Mouse (Mus musculus) myocyte (in vitro differentiated cells): ENCODE results near the gene Fn1. TPM values are rescaled to one million over a fixed set of nuclear protein-coding genes. Genes with fewer than 3 reads are reported as not detected.
A peak's percentile ranks its signal among the peaks of the same experiment; 100 is the strongest.

ENCODE experiments used
- H3K27me3 ChIP-seq: one replicate; pipeline ENCODE4 v1.6.1; 2011; ENCODE audit not compliant: control insufficient read depth, insufficient read depth, insufficient read length
- H3K36me3 ChIP-seq: one replicate; pipeline ENCODE4 v1.6.1; 2011; ENCODE audit not compliant: control insufficient read depth, insufficient read depth
- H3K4me2 ChIP-seq: one replicate; pipeline ENCODE4 v1.6.1; 2011; ENCODE audit warnings: low read depth, control low read depth
- H3K4me3 ChIP-seq: one replicate; pipeline ENCODE4 v1.5.1; 2011; ENCODE audit warnings: mild to moderate bottlenecking, control low read depth, moderate library complexity
- H3K79me2 ChIP-seq: one replicate; pipeline ENCODE4 v1.6.1; 2011; ENCODE audit not compliant: control insufficient read depth, insufficient read depth
- H3ac ChIP-seq: one replicate; pipeline ENCODE4 v1.6.1; 2011; ENCODE audit not compliant: control insufficient read depth, insufficient read length
- CEBPB ChIP-seq: IDR thresholded peaks from 2 replicates; pipeline ENCODE4 v1.6.1; 2011; ENCODE audit warnings: mild to moderate bottlenecking, moderate library complexity; ENCODE audit not compliant: poor library complexity, insufficient read depth, severe bottlenecking
- E2F4 ChIP-seq: IDR thresholded peaks from one replicate; pipeline ENCODE4 v1.6.1; 2011; ENCODE audit warnings: mild to moderate bottlenecking, control low read depth, moderate library complexity; ENCODE audit not compliant: insufficient read depth
- MAX ChIP-seq: IDR thresholded peaks from one replicate; pipeline ENCODE4 v1.6.1; 2011; ENCODE audit warnings: low read depth, mild to moderate bottlenecking, control low read depth
- MYOD1 ChIP-seq, 3 experiments: IDR thresholded peaks; one replicate each; pipeline ENCODE4 v1.6.1; 2011; ENCODE audit warnings: control low read depth in 2 of 3, low read depth in 2 of 3, mild to moderate bottlenecking in 2 of 3, moderate library complexity in 1 of 3; ENCODE audit not compliant: insufficient read length in 2 of 3, control insufficient read depth in 1 of 3
- MYOG ChIP-seq, 3 experiments: IDR thresholded peaks; one replicate each; pipeline ENCODE4 v1.6.1; 2011; ENCODE audit warnings: control low read depth in 2 of 3, low read depth in 2 of 3, mild to moderate bottlenecking in 2 of 3; ENCODE audit not compliant: insufficient read length in 2 of 3, control insufficient read depth in 1 of 3, insufficient read depth in 1 of 3
- POLR2A ChIP-seq: IDR thresholded peaks from one replicate; pipeline ENCODE4 v1.6.1; 2011; ENCODE audit warnings: low read depth, mild to moderate bottlenecking, control low read depth, moderate library complexity; ENCODE audit not compliant: insufficient read length
- POLR2AphosphoS2 ChIP-seq: IDR thresholded peaks from one replicate; pipeline ENCODE4 v1.6.1; 2011; ENCODE audit warnings: low read depth, control low read depth; ENCODE audit not compliant: insufficient read length
- REST ChIP-seq: IDR thresholded peaks from one replicate; pipeline ENCODE4 v1.6.1; 2011; ENCODE audit warnings: mild to moderate bottlenecking, control low read depth, moderate library complexity; ENCODE audit not compliant: insufficient read depth, insufficient read length
- SRF ChIP-seq: IDR thresholded peaks from one replicate; pipeline ENCODE4 v1.6.1; 2011; ENCODE audit warnings: low read depth; ENCODE audit not compliant: control insufficient read depth, insufficient read length
- TCF12 ChIP-seq: IDR thresholded peaks from one replicate; pipeline ENCODE4 v1.6.1; 2011; ENCODE audit warnings: mild to moderate bottlenecking, control low read depth; ENCODE audit not compliant: poor library complexity, insufficient read depth, severe bottlenecking
- TCF3 ChIP-seq: IDR thresholded peaks from one replicate; pipeline ENCODE4 v1.6.1; 2011; ENCODE audit warnings: low read depth, control low read depth; ENCODE audit not compliant: insufficient read length
- USF1 ChIP-seq: IDR thresholded peaks from one replicate; pipeline ENCODE4 v1.6.1; 2011; ENCODE audit warnings: low read depth, mild to moderate bottlenecking, control low read depth, moderate library complexity
- polyA plus RNA-seq: library from polyadenylated mRNA; unstranded; fragments of >200 nt; fragmentation: generic; extraction: Trizol; gene quantifications from one replicate; pipeline ENCODE4 v1.2.1, GENCODE M21; 2012; ENCODE audit warnings: missing spikeins

The Fn1 gene
- polyA plus RNA-seq, 1 experiment = 1,265 TPM

- no peak overlapping the region for H3K4me3 ChIP-seq
- no peaks in the 10 kb centered on the region for H3K27me3 ChIP-seq
- no peak overlapping the region for H3K4me2 ChIP-seq
- H3K79me2 ChIP-seq = peaks cover 27% of the 10 kb centered on the region
- H3K36me3 ChIP-seq = peaks cover 94% of the 10 kb centered on the region
- TF ChIP-seq POLR2AphosphoS2 = peak; percentile 94
- no peak for TF ChIP-seq TCF12
- peak; percentile 77 for TF ChIP-seq POLR2A
- no peak overlapping the region for H3ac ChIP-seq
Observed at GRCm38 (mm10) chr1:71636665-71637064, 16.3 kb downstream of the Fn1 start.

GRCm38 (mm10) chr1:71636116-71636515, 16.9 kb downstream of the Fn1 start:
- Histone ChIP-seq H3K79me2 (peaks cover 27% of the 10 kb centered on the region), H3K4me3 (no peak overlapping the region), H3ac (no peak overlapping the region), H3K36me3 (peaks cover 94% of the 10 kb centered on the region), H3K4me2 (no peak overlapping the region), H3K27me3 (no peaks in the 10 kb centered on the region)
- TF ChIP-seq MYOD1 (IDR thresholded peaks at IDR 0.05; ENCODE audit: control insufficient read depth in 1 of 3, insufficient read length in 2 of 3, low read depth in 2 of 3) = no peak
- no peak for TF ChIP-seq E2F4
- no peak for TF ChIP-seq SRF
- TF ChIP-seq MAX = no peak
- no peak for TF ChIP-seq POLR2AphosphoS2
- no peak for TF ChIP-seq CEBPB
- TF ChIP-seq POLR2A = no peak
- TF ChIP-seq TCF3 = no peak

- no peak overlapping the region for H3ac ChIP-seq
- no peak overlapping the region for H3K4me2 ChIP-seq
- no peak overlapping the region for H3K4me3 ChIP-seq
- peaks cover 24% of the 10 kb centered on the region for H3K79me2 ChIP-seq
- no peaks in the 10 kb centered on the region for H3K27me3 ChIP-seq
- peaks cover 94% of the 10 kb centered on the region for H3K36me3 ChIP-seq
- TF ChIP-seq E2F4 (no peak), POLR2AphosphoS2 (peak; percentile 58), CEBPB (no peak)
Observed at GRCm38 (mm10) chr1:71635101-71636014, 17.6 kb downstream of the Fn1 start.

GRCm38 (mm10) chr1:71634471-71634981, 18.5 kb downstream of the Fn1 start:
- Histone ChIP-seq H3ac (no peak overlapping the region), H3K79me2 (peaks cover 22% of the 10 kb centered on the region), H3K4me3 (no peak overlapping the region), H3K27me3 (no peaks in the 10 kb centered on the region), H3K36me3 (peaks cover 95% of the 10 kb centered on the region), H3K4me2 (no peak overlapping the region)
- TF ChIP-seq MYOD1 (IDR thresholded peaks at IDR 0.05; ENCODE audit: control insufficient read depth in 1 of 3, insufficient read length in 2 of 3, low read depth in 2 of 3) = no peak
- TF ChIP-seq MYOG (IDR thresholded peaks at IDR 0.05; ENCODE audit: control insufficient read depth in 1 of 3, insufficient read depth in 1 of 3, insufficient read length in 2 of 3, low read depth in 2 of 3) = no peak
- no peak for TF ChIP-seq POLR2AphosphoS2
- TF ChIP-seq TCF12 = no peak
- no peak for TF ChIP-seq TCF3
- TF ChIP-seq POLR2A = no peak
- no peak for TF ChIP-seq MAX
- TF ChIP-seq E2F4 = no peak
- no peak for TF ChIP-seq REST
- TF ChIP-seq USF1 = no peak
- no peak for TF ChIP-seq SRF
- TF ChIP-seq CEBPB = no peak

GRCm38 (mm10) chr1:71632387-71632786, 20.6 kb downstream of the Fn1 start:
- Histone ChIP-seq H3K4me2 (no peak overlapping the region), H3K4me3 (no peak overlapping the region), H3K79me2 (peaks cover 24% of the 10 kb centered on the region), H3ac (no peak overlapping the region), H3K27me3 (no peaks in the 10 kb centered on the region), H3K36me3 (peaks cover 96% of the 10 kb centered on the region)
- TF ChIP-seq POLR2AphosphoS2 (no peak), CEBPB (no peak), POLR2A (no peak), MAX (no peak), REST (no peak), E2F4 (no peak), TCF12 (no peak), SRF (no peak), MYOD1 (IDR thresholded peaks at IDR 0.05; ENCODE audit: control insufficient read depth in 1 of 3, insufficient read length in 2 of 3, low read depth in 2 of 3) (no peak)
